Mouse (Mus musculus) C2C12 (cell line): ENCODE data around the gene Zfp712.

Experiments used
- CEBPB ChIP-seq: IDR thresholded peaks from one replicate; pipeline ENCODE4 v1.6.1; 2011; ENCODE audit warnings: low read depth, mild to moderate bottlenecking, control low read depth, moderate library complexity
- CTCF ChIP-seq: IDR thresholded peaks from one replicate; pipeline ENCODE4 v1.5.1; 2011; ENCODE audit not compliant: control insufficient read depth, insufficient read depth, insufficient read length
- FOSL1 ChIP-seq: IDR thresholded peaks from one replicate; pipeline ENCODE4 v1.8.0; 2011; ENCODE audit warnings: mild to moderate bottlenecking, low read length; ENCODE audit not compliant: poor library complexity, insufficient read depth, severe bottlenecking
- MAX ChIP-seq: IDR thresholded peaks from one replicate; pipeline ENCODE4 v1.6.1; 2011; ENCODE audit warnings: mild to moderate bottlenecking, control low read depth
- MYOD1 ChIP-seq: IDR thresholded peaks from one replicate; pipeline ENCODE4 v1.6.1; 2011; ENCODE audit warnings: low read depth; ENCODE audit not compliant: control insufficient read depth, insufficient read length
- MYOG ChIP-seq: IDR thresholded peaks from one replicate; pipeline ENCODE4 v1.6.1; 2011; ENCODE audit not compliant: control insufficient read depth, insufficient read length; ENCODE audit errors: extremely low read depth
- USF1 ChIP-seq: IDR thresholded peaks from one replicate; pipeline ENCODE4 v1.6.1; 2011; ENCODE audit warnings: low read depth, mild to moderate bottlenecking, control low read depth, moderate library complexity

DNA sequence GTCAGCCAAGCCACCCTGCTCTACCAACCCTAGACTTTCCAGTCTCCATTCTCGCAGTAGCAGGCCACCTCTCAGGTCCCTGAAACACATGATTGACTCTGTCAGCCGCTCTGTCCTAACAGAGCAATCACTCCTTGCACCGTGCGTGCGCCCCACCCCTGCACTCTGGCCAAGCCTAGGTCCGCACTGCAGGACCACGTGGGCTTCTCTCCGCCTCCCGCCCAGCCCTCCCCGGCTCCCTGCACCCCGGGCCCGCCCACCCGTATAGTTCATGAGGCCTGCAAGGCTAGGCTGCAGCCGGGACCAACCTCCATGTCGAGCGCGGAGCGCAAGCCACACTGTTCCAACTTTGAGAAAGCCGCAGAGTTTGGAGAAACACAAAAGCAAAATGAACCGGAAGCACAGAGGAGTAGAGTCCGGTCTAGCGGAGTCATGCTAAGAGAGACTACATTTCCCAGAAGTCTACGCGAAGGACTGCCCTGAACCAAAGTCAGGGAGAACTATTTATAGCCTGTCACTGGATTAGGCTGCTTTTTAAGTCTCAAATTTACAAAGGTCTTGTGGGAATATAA is 20.3 kb upstream of the Zfp712 start:
- TF ChIP-seq CTCF: no peak
- TF ChIP-seq CEBPB: no peak
- TF ChIP-seq MAX: peak; percentile 45
- TF ChIP-seq USF1: peak; percentile 63
- no peak for TF ChIP-seq MYOG
- no peak for TF ChIP-seq FOSL1
- TF ChIP-seq MYOD1: peak; percentile 33
